Mouse (Mus musculus) embryonic fibroblast, embryonic 13.5 days (primary cell): ENCODE data around the gene Polr2b. TPM values are rescaled to one million over a fixed set of nuclear protein-coding genes. Genes with fewer than 3 reads are reported as not detected.

Source experiments
- H3K27ac ChIP-seq: 2 replicates; pipeline ENCODE4 v1.5.1; 2012; ENCODE audit warnings: low read length, control low read depth, inconsistent platforms; ENCODE audit not compliant: insufficient read depth
- H3K4me1 ChIP-seq: 2 replicates; pipeline ENCODE4 v1.6.1; 2011; ENCODE audit warnings: low read length; ENCODE audit not compliant: control insufficient read depth, insufficient read depth
- H3K4me3 ChIP-seq: 2 replicates; pipeline ENCODE4 v1.5.1; 2011; ENCODE audit warnings: mild to moderate bottlenecking, control low read depth, low read length; ENCODE audit not compliant: insufficient read depth
- CTCF ChIP-seq: IDR thresholded peaks from 2 replicates; pipeline ENCODE4 v1.5.1; 2011; ENCODE audit warnings: mild to moderate bottlenecking, control low read depth, low read length, moderate library complexity, borderline replicate concordance; ENCODE audit not compliant: insufficient read depth
- POLR2A ChIP-seq: IDR thresholded peaks from 2 replicates; pipeline ENCODE4 v1.6.1; 2011; ENCODE audit warnings: low read depth, mild to moderate bottlenecking, control low read depth, low read length, moderate library complexity
- polyA plus RNA-seq: library from polyadenylated mRNA; stranded (reverse); fragments of >200 nt; gene quantifications from 2 replicates; pipeline ENCODE4 v1.2.4, GENCODE M21; 2011; ENCODE audit warnings: low read depth; ENCODE audit not compliant: missing spikeins, insufficient read length

The Polr2b gene
- polyA plus RNA-seq, 1 experiment = 84.9 TPM

- TF ChIP-seq POLR2A = no peak
- Histone ChIP-seq H3K27ac (no peak overlapping the region), H3K4me1 (no peaks in the 10 kb centered on the region), H3K4me3 (no peak overlapping the region)
Observed at GRCm38 (mm10) chr5:77267957-77268624, 41.9 kb upstream of the Polr2b start.

- no peak for TF ChIP-seq POLR2A
- H3K4me1 ChIP-seq = no peaks in the 10 kb centered on the region
- no peak overlapping the region for H3K4me3 ChIP-seq
- H3K27ac ChIP-seq = no peak overlapping the region
Observed at GRCm38 (mm10) chr5:77269399-77269798, 40.5 kb upstream of the Polr2b start.

GRCm38 (mm10) chr5:77273151-77273550, 36.8 kb upstream of the Polr2b start:
- Histone ChIP-seq H3K27ac (no peak overlapping the region), H3K4me3 (no peak overlapping the region), H3K4me1 (no peaks in the 10 kb centered on the region)
- TF ChIP-seq POLR2A = no peak
- TF ChIP-seq CTCF = no peak

DNA sequence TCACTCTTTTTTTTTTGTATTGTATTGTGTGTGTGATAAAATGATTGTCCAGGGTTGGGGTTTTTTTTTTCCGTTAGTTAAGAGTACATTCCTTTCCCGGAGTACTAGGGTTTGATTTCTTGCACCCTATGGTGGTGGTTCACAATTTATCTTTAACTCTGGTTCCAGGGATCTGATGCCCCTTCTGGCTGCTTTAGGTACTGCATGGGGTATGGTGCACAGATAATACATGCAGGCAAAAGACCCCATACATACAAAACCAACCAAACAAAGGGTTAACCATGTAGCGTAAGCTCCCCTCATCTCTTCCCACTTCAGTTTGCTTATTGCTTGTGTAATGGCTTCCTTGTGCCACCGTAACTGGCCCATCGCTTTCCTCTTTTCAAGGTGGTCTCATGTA, 34.0 kb upstream of the Polr2b start:
- Histone ChIP-seq H3K27ac (no peak overlapping the region), H3K4me3 (no peak overlapping the region), H3K4me1 (no peaks in the 10 kb centered on the region)
- TF ChIP-seq POLR2A (no peak), CTCF (no peak)

- H3K4me3 ChIP-seq = no peak overlapping the region
- H3K27ac ChIP-seq = no peak overlapping the region
- no peak for TF ChIP-seq POLR2A
- TF ChIP-seq CTCF = no peak
- H3K4me1 ChIP-seq = no peaks in the 10 kb centered on the region
Observed at GRCm38 (mm10) chr5:77277204-77277603, 32.7 kb upstream of the Polr2b start.

DNA sequence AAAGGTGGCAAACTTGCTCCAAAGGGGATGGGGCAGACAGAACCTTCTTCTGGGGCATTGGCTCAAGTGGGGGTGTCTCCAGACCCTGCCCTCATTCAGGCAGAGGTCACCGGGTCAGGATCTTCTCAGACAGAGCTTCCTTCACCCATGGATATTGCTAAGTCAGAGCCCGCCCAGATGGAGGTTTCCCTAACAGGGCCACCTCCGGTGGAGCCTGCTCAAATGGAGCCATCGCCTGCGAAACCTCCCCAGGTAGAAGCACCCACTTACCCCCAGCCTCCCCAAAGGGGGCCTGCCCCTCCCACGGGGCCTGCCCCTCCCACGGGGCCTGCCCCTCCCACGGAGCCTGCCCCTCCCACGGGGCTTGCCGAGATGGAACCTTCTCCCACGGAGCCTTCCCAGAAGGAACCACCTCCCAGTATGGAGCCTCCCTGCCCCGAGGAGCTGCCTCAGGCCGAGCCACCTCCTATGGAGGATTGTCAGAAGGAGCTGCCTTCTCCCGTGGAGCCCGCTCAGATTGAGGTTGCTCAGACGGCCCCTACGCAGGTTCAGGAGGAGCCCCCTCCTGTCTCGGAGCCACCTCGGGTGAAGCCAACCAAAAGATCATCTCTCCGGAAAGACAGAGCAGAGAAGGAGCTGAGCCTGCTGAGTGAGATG, 28.3 kb upstream of the Polr2b start:
- Histone ChIP-seq H3K4me1 (no peaks in the 10 kb centered on the region), H3K27ac (no peak overlapping the region), H3K4me3 (no peak overlapping the region)
- TF ChIP-seq CTCF (no peak), POLR2A (no peak)

DNA sequence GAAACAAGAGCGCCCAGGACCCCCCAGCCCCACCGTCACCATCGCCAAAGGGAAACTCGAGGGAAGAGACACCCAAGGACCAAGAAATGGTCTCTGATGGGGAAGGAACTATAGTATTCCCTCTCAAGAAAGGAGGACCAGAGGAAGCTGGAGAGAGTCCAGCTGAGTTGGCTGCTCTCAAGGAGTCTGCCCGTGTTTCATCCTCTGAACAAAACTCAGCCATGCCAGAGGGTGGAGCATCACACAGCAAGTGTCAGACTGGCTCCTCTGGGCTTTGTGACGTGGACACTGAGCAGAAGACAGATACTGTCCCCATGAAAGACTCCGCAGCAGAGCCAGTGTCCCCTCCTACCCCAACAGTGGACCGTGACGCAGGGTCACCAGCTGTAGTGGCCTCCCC, 27.7 kb upstream of the Polr2b start:
- H3K27ac ChIP-seq = no peak overlapping the region
- TF ChIP-seq POLR2A = no peak
- TF ChIP-seq CTCF = no peak
- no peaks in the 10 kb centered on the region for H3K4me1 ChIP-seq

DNA sequence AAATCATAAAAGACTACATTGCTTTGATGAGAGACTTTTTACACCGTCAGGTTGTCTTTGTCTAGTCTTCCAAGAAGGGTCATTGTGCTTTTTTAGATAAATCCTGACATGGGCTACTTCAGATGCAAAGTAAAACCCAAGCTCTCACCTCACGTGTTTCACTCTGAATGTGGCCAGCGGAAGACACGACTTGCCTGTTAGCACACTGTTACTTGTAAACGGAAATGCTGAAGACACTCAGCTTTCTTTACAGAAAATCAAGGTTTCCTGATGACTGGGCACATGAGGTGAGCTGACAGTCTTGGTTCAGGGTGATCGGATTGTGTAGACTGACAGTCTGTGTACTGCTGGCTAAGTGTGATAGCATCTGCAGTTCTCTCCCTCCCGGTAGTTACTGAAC, 24.3 kb upstream of the Polr2b start:
- Histone ChIP-seq H3K4me3 (no peak overlapping the region), H3K4me1 (no peaks in the 10 kb centered on the region), H3K27ac (no peak overlapping the region)
- no peak for TF ChIP-seq POLR2A
- no peak for TF ChIP-seq CTCF

More for the DNA sequence above, 27.7 kb upstream of the Polr2b start:
- H3K4me3 ChIP-seq = no peak overlapping the region

GRCm38 (mm10) chr5:77286904-77287303, 23.0 kb upstream of the Polr2b start:
- Histone ChIP-seq H3K4me3 (no peak overlapping the region), H3K27ac (no peak overlapping the region), H3K4me1 (no peaks in the 10 kb centered on the region)
- TF ChIP-seq CTCF = no peak
- TF ChIP-seq POLR2A = no peak

- Histone ChIP-seq H3K27ac (no peak overlapping the region), H3K4me3 (no peak overlapping the region), H3K4me1 (no peaks in the 10 kb centered on the region)
- TF ChIP-seq POLR2A (no peak), CTCF (no peak)
Observed at GRCm38 (mm10) chr5:77287901-77288300, 22.0 kb upstream of the Polr2b start.
